In genomic region chr3:122434983-122435935, GRCm38 (mm10) we compare ENCODE assay signal across 16 mouse cellular contexts.
DNase-seq lines count a peak whose midpoint lies in the region; ATAC-seq and TF ChIP-seq lines count a peak whose summit lies in the region.
"Had no signal": no experiment of that assay in that cellular context is flagged by ENCODE, and none has a peak within 500 bp of the region (broad histone marks: within the 10 kb centered on the region; RNA-seq: fewer than 3 reads in every experiment).

No protein-coding gene starts in this region.

- H3K4me3 ChIP-seq in kidney, adult 2 months (ENCODE audit: insufficient read depth, low read depth, low read length), result no peak overlapping the region
- H3K4me3 ChIP-seq in heart, embryonic 11.5 days (ENCODE audit: low read depth, low read length), result no peak overlapping the region
- H3K4me3 ChIP-seq: embryonic facial prominence, embryonic 15.5 days; limb, embryonic 15.5 days; neural tube, embryonic 12.5 days had no signal

- TF ChIP-seq CTCF in kidney, adult 2 months (conservative IDR thresholded peaks at IDR 0.05; ENCODE audit: insufficient read depth, insufficient read length, low read depth, low read length), result 0 out of 2 replicates have a peak, but pooled peaks have one; percentile 13

- H3K36me3 ChIP-seq in kidney, adult 2 months (ENCODE audit: control insufficient read depth, insufficient read depth, low read length), result no peaks in the 10 kb centered on the region
- H3K36me3 ChIP-seq in heart, embryonic 11.5 days (ENCODE audit: control insufficient read depth, insufficient read depth, low read length), result no peaks in the 10 kb centered on the region
- H3K36me3 ChIP-seq: embryonic facial prominence, embryonic 15.5 days; limb, embryonic 15.5 days; neural tube, embryonic 12.5 days had no signal

- no peak for ATAC-seq in heart, embryonic 11.5 days (replicated peaks; ENCODE audit: insufficient number of reproducible peaks, low FRiP score, low TSS enrichment)

- DNase-seq in kidney, adult 2 months, result no peak
- DNase-seq in kidney, postnatal 25 days, result no peak
- peak; percentile 35 for DNase-seq in ovary, postnatal 36 days (ENCODE audit: low spot score)
- DNase-seq in ovary, postnatal 14 days (ENCODE audit: low spot score), result no peak
- peak; percentile 60 for DNase-seq in adrenal gland, postnatal 10 days
- DNase-seq in urinary bladder, postnatal 4 days (ENCODE audit: low spot score in 2 of 2), result no peak
- DNase-seq: heart, postnatal 14 days; kidney, postnatal 14 days; lung, postnatal 36 days; midbrain, embryonic 14.5 days; thymus, postnatal 14 days had no signal

- H3K9ac ChIP-seq in heart, embryonic 11.5 days (ENCODE audit: low read depth, low read length), result no peak overlapping the region
- H3K9ac ChIP-seq: embryonic facial prominence, embryonic 15.5 days; limb, embryonic 15.5 days; neural tube, embryonic 12.5 days had no signal

- no peaks in the 10 kb centered on the region for H3K4me1 ChIP-seq in kidney, adult 2 months (ENCODE audit: control insufficient read depth, insufficient read depth, low read length)
- peaks cover 14% of the 10 kb centered on the region for H3K4me1 ChIP-seq in heart, embryonic 11.5 days (ENCODE audit: control insufficient read depth, insufficient read depth, low read length)

- 93% methylated on average over 8 of the region's 8 CpGs for WGBS in kidney, adult 2 months
- 80% methylated on average over 8 of the region's 8 CpGs for WGBS in heart, embryonic 11.5 days (ENCODE audit: insufficient replicate concordance)

- H3K4me2 ChIP-seq in heart, embryonic 11.5 days, result no peak overlapping the region
- H3K4me2 ChIP-seq: embryonic facial prominence, embryonic 15.5 days; limb, embryonic 15.5 days; neural tube, embryonic 12.5 days had no signal

- H3K9me3 ChIP-seq in heart, embryonic 11.5 days (replicated peaks; ENCODE audit: control insufficient read depth, low read length), result no peaks in the 10 kb centered on the region
- H3K9me3 ChIP-seq: embryonic facial prominence, embryonic 15.5 days; limb, embryonic 15.5 days; neural tube, embryonic 12.5 days had no signal

- no peaks in the 10 kb centered on the region for H3K27me3 ChIP-seq in kidney, adult 2 months (replicated peaks; ENCODE audit: control insufficient read depth, insufficient read depth, low read length)
- H3K27me3 ChIP-seq in heart, embryonic 11.5 days (ENCODE audit: control insufficient read depth, insufficient read depth, low read length), result no peaks in the 10 kb centered on the region
- H3K27me3 ChIP-seq: CH12.LX; embryonic facial prominence, embryonic 15.5 days; limb, embryonic 15.5 days; neural tube, embryonic 12.5 days had no signal

- no peak overlapping the region for H3K27ac ChIP-seq in kidney, adult 2 months (ENCODE audit: insufficient read depth, low read depth, low read length)
- no peak overlapping the region for H3K27ac ChIP-seq in heart, embryonic 11.5 days (ENCODE audit: low read depth, low read length)
- H3K27ac ChIP-seq: embryonic facial prominence, embryonic 15.5 days; limb, embryonic 15.5 days; neural tube, embryonic 12.5 days had no signal

- TF ChIP-seq POLR2A in kidney, adult 2 months (IDR thresholded peaks at IDR 0.05; ENCODE audit: low read depth, low read length), result no peak

Comparison
In these comparisons a context has a peak if more than half of its experiments do, and no peak if none do; other contexts are left out.
1. DNase-seq: peak in ovary, postnatal 36 days (single experiment) and adrenal gland, postnatal 10 days (single experiment); none in kidney, adult 2 months (single experiment), kidney, postnatal 25 days (0 of 2), ovary, postnatal 14 days (single experiment) and urinary bladder, postnatal 4 days (0 of 2).